Mouse (Mus musculus) megakaryocyte progenitor cell, adult 5-6 weeks (primary cell): ENCODE results near the gene Ezh1. TPM values are rescaled to one million over a fixed set of nuclear protein-coding genes. Genes with fewer than 3 reads are reported as not detected.

ENCODE experiments used
- ATAC-seq: replicated peaks from 2 replicates; pipeline ENCODE4 v1.8.0; 2016; ENCODE audit warnings: mild to moderate bottlenecking, moderate TSS enrichment, inconsistent platforms; ENCODE audit not compliant: poor library complexity
- total RNA-seq, 2 experiments: library from RNA; stranded (forward) in 1 of 2; stranded (reverse) in 1 of 2; fragments of 157-497, 149-512 nt in 1 of 2; fragments of 200-1000 nt in 1 of 2; gene quantifications; 2 replicates each; pipeline versions ENCODE4 v1.2.3 to v1.2.4; 2015 to 2017

Ezh1 gene
- total RNA-seq, 2 experiments from 2014 or later = 13.2 to 15.8 TPM

GRCm38 (mm10) chr11:101149178-101150105 is 76.8 kb downstream of the Ezh1 start:
- no peak; the same call in 1 of the 2 replicates for ATAC-seq

- no peak for ATAC-seq
Observed at GRCm38 (mm10) chr11:101148751-101149150, 77.5 kb downstream of the Ezh1 start.

GRCm38 (mm10) chr11:101146377-101146776 is 79.9 kb downstream of the Ezh1 start:
- ATAC-seq = no peak

- ATAC-seq = peak; percentile 63
Observed at GRCm38 (mm10) chr11:101143338-101144225, 82.7 kb downstream of the Ezh1 start.

- no peak for ATAC-seq
Observed at GRCm38 (mm10) chr11:101142215-101142967, 83.9 kb downstream of the Ezh1 start.

Other genes with a start within 250 kb of the Ezh1 start
- 21.4 and 35.3 TPM in 2 replicates for gene Atp6v0a1, start 217.0 kb downstream of the Ezh1 start, total RNA-seq (2015)
- 38.1 and 50.1 TPM in 2 replicates for gene Atp6v0a1, start 217.0 kb downstream of the Ezh1 start, total RNA-seq (2017)
- gene Naglu, start 156.5 kb downstream of the Ezh1 start, total RNA-seq (2015) = 6.0 and 8.4 TPM in 2 replicates
- 9.9 and 12.0 TPM in 2 replicates for gene Naglu, start 156.5 kb downstream of the Ezh1 start, total RNA-seq (2017)
- gene Hsd17b1, start 148.1 kb downstream of the Ezh1 start, total RNA-seq (2015) = 6.0 and 9.8 TPM in 2 replicates
- gene Hsd17b1, start 148.1 kb downstream of the Ezh1 start, total RNA-seq (2017) = 3.2 and 5.2 TPM in 2 replicates
- gene Coasy, start 143.9 kb downstream of the Ezh1 start, total RNA-seq (2015) = 19.8 and 28.1 TPM in 2 replicates
- gene Coasy, start 143.9 kb downstream of the Ezh1 start, total RNA-seq (2017) = 28.0 and 31.7 TPM in 2 replicates
- 76.4 and 83.6 TPM in 2 replicates for gene Mlx, start 139.2 kb downstream of the Ezh1 start, total RNA-seq (2015)
- 84.7 and 90.0 TPM in 2 replicates for gene Mlx, start 139.2 kb downstream of the Ezh1 start, total RNA-seq (2017)
- 32.7 and 40.2 TPM in 2 replicates for gene Psmc3ip, start 131.0 kb downstream of the Ezh1 start, total RNA-seq (2015)
- 58.6 and 67.8 TPM in 2 replicates for gene Psmc3ip, start 131.0 kb downstream of the Ezh1 start, total RNA-seq (2017)
- 7.3 and 8.1 TPM in 2 replicates for gene Retreg3, start 106.6 kb downstream of the Ezh1 start, total RNA-seq (2015)
- 24.0 and 25.7 TPM in 2 replicates for gene Retreg3, start 106.6 kb downstream of the Ezh1 start, total RNA-seq (2017)
- 20.7 and 21.2 TPM in 2 replicates for gene Tubg1, start 106.5 kb downstream of the Ezh1 start, total RNA-seq (2015)
- gene Tubg1, start 106.5 kb downstream of the Ezh1 start, total RNA-seq (2017) = 41.4 and 43.3 TPM in 2 replicates
- not detected in 2 replicates for gene Tubg2, start 70.6 kb downstream of the Ezh1 start, total RNA-seq (2015)
- gene Tubg2, start 70.6 kb downstream of the Ezh1 start, total RNA-seq (2017) = not detected in 2 replicates
- gene Cntnap1, start 55.9 kb downstream of the Ezh1 start, total RNA-seq (2015) = 0.51 and 0.77 TPM in 2 replicates
- 0.34 and 0.87 TPM in 2 replicates for gene Cntnap1, start 55.9 kb downstream of the Ezh1 start, total RNA-seq (2017)
- gene Plekhh3, start 55.1 kb downstream of the Ezh1 start, total RNA-seq (2015) = 0.66 TPM in 1 of 2 replicates, not detected in the other
- 0.14 and 1.0 TPM in 2 replicates for gene Plekhh3, start 55.1 kb downstream of the Ezh1 start, total RNA-seq (2017)
- gene Ccr10, start 51.0 kb downstream of the Ezh1 start, total RNA-seq (2015) = not detected in 2 replicates
- 0.41 TPM in 1 of 2 replicates, not detected in the other for gene Ccr10, start 51.0 kb downstream of the Ezh1 start, total RNA-seq (2017)
- gene Ramp2, start 19.6 kb upstream of the Ezh1 start, total RNA-seq (2015) = 0.88 TPM in 1 of 2 replicates, not detected in the other
- 1.9 TPM in 1 of 2 replicates, not detected in the other for gene Ramp2, start 19.6 kb upstream of the Ezh1 start, total RNA-seq (2017)
- 261 and 263 TPM in 2 replicates for gene Vps25, start 27.2 kb upstream of the Ezh1 start, total RNA-seq (2015)
- 70.4 and 86.9 TPM in 2 replicates for gene Vps25, start 27.2 kb upstream of the Ezh1 start, total RNA-seq (2017)
- not detected in 2 replicates for gene Wnk4, start 34.1 kb upstream of the Ezh1 start, total RNA-seq (2015)
- not detected in 2 replicates for gene Wnk4, start 34.1 kb upstream of the Ezh1 start, total RNA-seq (2017)
- 1.1 and 2.0 TPM in 2 replicates for gene Cntd1, start 52.5 kb upstream of the Ezh1 start, total RNA-seq (2015)
- 1.2 and 1.3 TPM in 2 replicates for gene Cntd1, start 52.5 kb upstream of the Ezh1 start, total RNA-seq (2017)
- gene Coa3, start 52.7 kb upstream of the Ezh1 start, total RNA-seq (2015) = 74.0 and 91.0 TPM in 2 replicates
- 43.7 and 47.8 TPM in 2 replicates for gene Coa3, start 52.7 kb upstream of the Ezh1 start, total RNA-seq (2017)
- 49.8 and 61.2 TPM in 2 replicates for gene Becn1, start 75.8 kb upstream of the Ezh1 start, total RNA-seq (2015)
- 161 and 166 TPM in 2 replicates for gene Becn1, start 75.8 kb upstream of the Ezh1 start, total RNA-seq (2017)
- 208 and 220 TPM in 2 replicates for gene Psme3, start 89.8 kb upstream of the Ezh1 start, total RNA-seq (2015)
- 116 and 120 TPM in 2 replicates for gene Psme3, start 89.8 kb upstream of the Ezh1 start, total RNA-seq (2017)
- 1.5 and 2.0 TPM in 2 replicates for gene Aoc2, start 98.6 kb upstream of the Ezh1 start, total RNA-seq (2015)
- gene Aoc2, start 98.6 kb upstream of the Ezh1 start, total RNA-seq (2017) = 0.75 and 1.6 TPM in 2 replicates
- 0.15 and 0.29 TPM in 2 replicates for gene Aoc3, start 104.1 kb upstream of the Ezh1 start, total RNA-seq (2015)
- gene Aoc3, start 104.1 kb upstream of the Ezh1 start, total RNA-seq (2017) = not detected in 2 replicates
- gene G6pc, start 141.1 kb upstream of the Ezh1 start, total RNA-seq (2015) = not detected in 2 replicates
- not detected in 2 replicates for gene G6pc, start 141.1 kb upstream of the Ezh1 start, total RNA-seq (2017)
- 41.4 and 52.1 TPM in 2 replicates for gene Aarsd1, start 191.2 kb upstream of the Ezh1 start, total RNA-seq (2015)
- 77.8 and 79.3 TPM in 2 replicates for gene Aarsd1, start 191.2 kb upstream of the Ezh1 start, total RNA-seq (2017)
- 3.9 and 5.4 TPM in 2 replicates for gene Gm27029, start 198.3 kb upstream of the Ezh1 start, total RNA-seq (2015)
- 0.25 and 1.6 TPM in 2 replicates for gene Gm27029, start 198.3 kb upstream of the Ezh1 start, total RNA-seq (2017)
- gene Rundc1, start 198.6 kb upstream of the Ezh1 start, total RNA-seq (2015) = 3.3 and 4.1 TPM in 2 replicates
- gene Rundc1, start 198.6 kb upstream of the Ezh1 start, total RNA-seq (2017) = 4.5 and 4.7 TPM in 2 replicates
- gene Ptges3l, start 198.9 kb upstream of the Ezh1 start, total RNA-seq (2015) = 0.17 and 0.42 TPM in 2 replicates
- gene Ptges3l, start 198.9 kb upstream of the Ezh1 start, total RNA-seq (2017) = 0.71 and 4.1 TPM in 2 replicates
- gene Rpl27, start 215.8 kb upstream of the Ezh1 start, total RNA-seq (2015) = 500 and 587 TPM in 2 replicates
- gene Rpl27, start 215.8 kb upstream of the Ezh1 start, total RNA-seq (2017) = 3,389 and 3,728 TPM in 2 replicates
- gene Ifi35, start 221.9 kb upstream of the Ezh1 start, total RNA-seq (2015) = 27.2 and 31.7 TPM in 2 replicates
- gene Ifi35, start 221.9 kb upstream of the Ezh1 start, total RNA-seq (2017) = 31.1 and 32.6 TPM in 2 replicates
- gene Rnd2, start 238.5 kb upstream of the Ezh1 start, total RNA-seq (2015) = 2.0 and 3.9 TPM in 2 replicates
- 1.00 and 3.9 TPM in 2 replicates for gene Rnd2, start 238.5 kb upstream of the Ezh1 start, total RNA-seq (2017)
- gene Vat1, start 239.8 kb upstream of the Ezh1 start, total RNA-seq (2015) = 83.6 and 92.8 TPM in 2 replicates
- gene Vat1, start 239.8 kb upstream of the Ezh1 start, total RNA-seq (2017) = 47.9 and 50.0 TPM in 2 replicates